Mouse (Mus musculus): ENCODE measurements around the gene Rbm14. TPM values are rescaled to one million over a fixed set of nuclear protein-coding genes. Genes with fewer than 3 reads are reported as not detected.

Gene Rbm14
- polyA plus RNA-seq, 1 experiment from 2014 or later, result 41.5 TPM

DNA sequence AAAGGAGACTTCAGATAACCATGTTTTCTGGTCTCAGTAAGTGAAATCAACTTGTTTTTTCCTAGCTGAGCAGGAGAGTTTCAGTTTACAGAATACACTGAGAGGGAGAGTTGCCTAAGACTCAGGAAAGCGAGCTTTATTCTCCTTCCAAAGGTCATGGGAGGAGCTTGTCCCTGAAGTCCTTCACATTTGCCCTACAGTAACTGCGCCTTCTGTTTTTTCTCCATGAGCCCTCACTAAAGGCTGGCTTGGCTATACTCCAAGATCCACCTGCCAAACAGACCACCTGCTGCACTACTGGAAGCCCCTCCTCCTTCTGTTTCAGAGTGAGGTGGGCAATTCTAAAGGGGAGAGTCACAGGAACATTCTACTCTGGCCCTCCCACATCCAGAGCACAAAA, 24.7 kb upstream of the Rbm14 start:
- H3K4me1 ChIP-seq (ENCODE audit: control insufficient read depth in 2 of 2, insufficient read depth in 2 of 2, low read length in 2 of 2), result peaks cover 3 to 11% of the 10 kb centered on the region in 2 experiments; a peak in 3 of 4 replicates
- no peak overlapping the region for H3K4me2 ChIP-seq (ENCODE audit: low read length)
- H3K36me3 ChIP-seq (ENCODE audit: control insufficient read depth, insufficient read depth, low read length), result peaks cover 16% of the 10 kb centered on the region
- H3K9ac ChIP-seq (ENCODE audit: low read length), result no peak overlapping the region
- WGBS, result 80% methylated on average over 2 of the region's 2 CpGs
- H3K27me3 ChIP-seq (ENCODE audit: control insufficient read depth, insufficient read depth, low read length), result peaks cover 11% of the 10 kb centered on the region
- no peak overlapping the region for H3K27ac ChIP-seq (replicated peaks in 1 of 2; ENCODE audit: control insufficient read depth in 1 of 2, insufficient read depth in 1 of 2, low read depth in 2 of 2, low read length in 2 of 2)
- H3K4me3 ChIP-seq (ENCODE audit: control insufficient read depth in 1 of 2, insufficient read depth in 1 of 2, low read depth in 1 of 2, low read length in 2 of 2), result no peak overlapping the region
- H3K9me3 ChIP-seq (ENCODE audit: control insufficient read depth, low read length), result no peaks in the 10 kb centered on the region
- no peak for ATAC-seq (ENCODE audit: insufficient number of reproducible peaks, insufficient read depth, low FRiP score, low read depth)

DNA sequence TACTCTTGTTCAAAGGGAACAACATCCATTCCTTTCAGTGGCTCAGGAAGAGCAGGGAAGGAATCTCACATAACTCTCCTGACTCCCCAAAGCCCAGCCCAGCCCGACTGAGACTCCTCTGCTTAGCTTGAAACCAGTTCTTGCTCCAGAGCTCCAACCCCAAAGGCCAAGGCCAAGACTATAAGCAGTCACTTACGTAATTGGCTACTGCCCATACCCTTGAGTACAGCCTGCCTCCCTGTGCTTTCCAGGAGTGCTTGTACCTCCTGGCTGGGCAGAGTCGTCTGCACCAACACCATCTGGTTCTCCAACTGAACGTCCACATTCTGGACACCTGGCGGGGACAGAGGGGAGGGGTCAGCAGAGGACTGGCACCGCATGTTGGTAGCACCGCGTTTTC, 22.5 kb upstream of the Rbm14 start:
- WGBS, result 81% methylated on average over 8 of the region's 8 CpGs
- no peak overlapping the region for H3K4me3 ChIP-seq (ENCODE audit: control insufficient read depth in 1 of 2, insufficient read depth in 1 of 2, low read depth in 1 of 2, low read length in 2 of 2)
- peaks cover 20% of the 10 kb centered on the region for H3K36me3 ChIP-seq (ENCODE audit: control insufficient read depth, insufficient read depth, low read length)
- H3K9me3 ChIP-seq (ENCODE audit: control insufficient read depth, low read length), result no peaks in the 10 kb centered on the region
- H3K27me3 ChIP-seq (ENCODE audit: control insufficient read depth, insufficient read depth, low read length), result no peaks in the 10 kb centered on the region
- H3K4me1 ChIP-seq (ENCODE audit: control insufficient read depth in 2 of 2, insufficient read depth in 2 of 2, low read length in 2 of 2), result peaks cover 3 to 7% of the 10 kb centered on the region in 2 experiments; a peak in 2 of 4 replicates
- H3K4me2 ChIP-seq (ENCODE audit: low read length), result no peak overlapping the region
- ATAC-seq (ENCODE audit: insufficient number of reproducible peaks, insufficient read depth, low FRiP score, low read depth), result no peak
- H3K27ac ChIP-seq (replicated peaks in 1 of 2; ENCODE audit: control insufficient read depth in 1 of 2, insufficient read depth in 1 of 2, low read depth in 2 of 2, low read length in 2 of 2), result no peak overlapping the region
- no peak overlapping the region for H3K9ac ChIP-seq (ENCODE audit: low read length)

GRCm38 (mm10) chr19:4829156-4829555, 17.7 kb upstream of the Rbm14 start:
- Histone ChIP-seq H3K4me3 (ENCODE audit: control insufficient read depth in 1 of 2, insufficient read depth in 1 of 2, low read depth in 1 of 2, low read length in 2 of 2) (no peak overlapping the region), H3K4me2 (ENCODE audit: low read length) (no peak overlapping the region), H3K27ac (replicated peaks in 1 of 2; ENCODE audit: control insufficient read depth in 1 of 2, insufficient read depth in 1 of 2, low read depth in 2 of 2, low read length in 2 of 2) (no peak overlapping the region), H3K27me3 (ENCODE audit: control insufficient read depth, insufficient read depth, low read length) (no peaks in the 10 kb centered on the region), H3K4me1 (ENCODE audit: control insufficient read depth in 2 of 2, insufficient read depth in 2 of 2, low read length in 2 of 2) (no peaks in the 10 kb centered on the region), H3K9me3 (ENCODE audit: control insufficient read depth, low read length) (no peaks in the 10 kb centered on the region), H3K36me3 (ENCODE audit: control insufficient read depth, insufficient read depth, low read length) (peaks cover 26% of the 10 kb centered on the region), H3K9ac (ENCODE audit: low read length) (no peak overlapping the region)
- no peak for ATAC-seq (ENCODE audit: insufficient number of reproducible peaks, insufficient read depth, low FRiP score, low read depth)
- WGBS, result 55% methylated on average over 7 of the region's 7 CpGs

- 57% methylated on average over 16 of the region's 16 CpGs for WGBS
- H3K36me3 ChIP-seq (ENCODE audit: control insufficient read depth, insufficient read depth, low read length), result peaks cover 26% of the 10 kb centered on the region
Observed at GRCm38 (mm10) chr19:4828444-4829114, 17.1 kb upstream of the Rbm14 start.

DNA sequence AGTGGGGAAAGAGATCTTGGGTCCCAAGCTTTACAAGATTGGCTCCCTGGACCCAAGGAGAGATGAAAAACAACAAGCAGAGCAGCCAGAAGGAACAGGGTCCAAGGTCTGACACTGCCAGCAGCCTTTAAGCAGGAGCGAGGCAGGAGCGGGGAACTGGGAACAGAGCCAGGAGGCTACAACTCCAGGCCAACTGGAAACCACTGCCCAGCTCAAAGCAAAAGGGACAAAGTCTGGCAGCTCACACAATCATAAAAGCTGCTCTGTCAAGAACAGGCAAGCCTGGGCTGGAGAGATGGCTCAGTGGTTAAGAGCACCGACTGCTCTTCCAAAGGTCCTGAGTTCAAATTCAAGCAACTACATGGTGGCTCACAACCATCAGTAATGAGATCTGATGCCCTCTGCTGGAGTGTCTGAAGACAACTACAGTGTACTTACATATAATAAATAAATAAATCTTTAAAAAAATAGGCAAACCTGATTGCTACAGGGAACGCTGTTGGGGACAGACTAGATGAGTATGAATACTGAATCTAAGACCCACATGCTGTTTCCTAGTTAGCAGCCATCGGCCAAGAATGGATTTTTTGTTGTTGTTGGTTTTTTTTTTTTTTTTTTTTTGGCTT, 9.4 kb upstream of the Rbm14 start:
- H3K9ac ChIP-seq (ENCODE audit: low read length), result no peak overlapping the region
- WGBS, result 49% methylated on average over 5 of the region's 5 CpGs
- peaks cover 8% of the 10 kb centered on the region for H3K36me3 ChIP-seq (ENCODE audit: control insufficient read depth, insufficient read depth, low read length)
- no peak overlapping the region for H3K27ac ChIP-seq (replicated peaks in 1 of 2; ENCODE audit: control insufficient read depth in 1 of 2, insufficient read depth in 1 of 2, low read depth in 2 of 2, low read length in 2 of 2)
- no peak overlapping the region for H3K4me3 ChIP-seq (ENCODE audit: control insufficient read depth in 1 of 2, insufficient read depth in 1 of 2, low read depth in 1 of 2, low read length in 2 of 2)
- no peak overlapping the region for H3K4me2 ChIP-seq (ENCODE audit: low read length)
- H3K4me1 ChIP-seq (ENCODE audit: control insufficient read depth in 2 of 2, insufficient read depth in 2 of 2, low read length in 2 of 2), result no peaks in the 10 kb centered on the region
- no peaks in the 10 kb centered on the region for H3K9me3 ChIP-seq (ENCODE audit: control insufficient read depth, low read length)
- H3K27me3 ChIP-seq (ENCODE audit: control insufficient read depth, insufficient read depth, low read length), result no peaks in the 10 kb centered on the region
- ATAC-seq (ENCODE audit: insufficient number of reproducible peaks, insufficient read depth, low FRiP score, low read depth), result no peak; the same call in 1 of the 2 replicates

More at GRCm38 (mm10) chr19:4828444-4829114, 17.1 kb upstream of the Rbm14 start:
- Histone ChIP-seq H3K27me3 (ENCODE audit: control insufficient read depth, insufficient read depth, low read length) (no peaks in the 10 kb centered on the region), H3K4me1 (ENCODE audit: control insufficient read depth in 2 of 2, insufficient read depth in 2 of 2, low read length in 2 of 2) (no peaks in the 10 kb centered on the region), H3K4me2 (ENCODE audit: low read length) (no peak overlapping the region), H3K4me3 (ENCODE audit: control insufficient read depth in 1 of 2, insufficient read depth in 1 of 2, low read depth in 1 of 2, low read length in 2 of 2) (no peak overlapping the region), H3K27ac (replicated peaks in 1 of 2; ENCODE audit: control insufficient read depth in 1 of 2, insufficient read depth in 1 of 2, low read depth in 2 of 2, low read length in 2 of 2) (no peak overlapping the region), H3K9ac (ENCODE audit: low read length) (no peak overlapping the region), H3K9me3 (ENCODE audit: control insufficient read depth, low read length) (no peaks in the 10 kb centered on the region)
- ATAC-seq (ENCODE audit: insufficient number of reproducible peaks, insufficient read depth, low FRiP score, low read depth), result no peak

DNA sequence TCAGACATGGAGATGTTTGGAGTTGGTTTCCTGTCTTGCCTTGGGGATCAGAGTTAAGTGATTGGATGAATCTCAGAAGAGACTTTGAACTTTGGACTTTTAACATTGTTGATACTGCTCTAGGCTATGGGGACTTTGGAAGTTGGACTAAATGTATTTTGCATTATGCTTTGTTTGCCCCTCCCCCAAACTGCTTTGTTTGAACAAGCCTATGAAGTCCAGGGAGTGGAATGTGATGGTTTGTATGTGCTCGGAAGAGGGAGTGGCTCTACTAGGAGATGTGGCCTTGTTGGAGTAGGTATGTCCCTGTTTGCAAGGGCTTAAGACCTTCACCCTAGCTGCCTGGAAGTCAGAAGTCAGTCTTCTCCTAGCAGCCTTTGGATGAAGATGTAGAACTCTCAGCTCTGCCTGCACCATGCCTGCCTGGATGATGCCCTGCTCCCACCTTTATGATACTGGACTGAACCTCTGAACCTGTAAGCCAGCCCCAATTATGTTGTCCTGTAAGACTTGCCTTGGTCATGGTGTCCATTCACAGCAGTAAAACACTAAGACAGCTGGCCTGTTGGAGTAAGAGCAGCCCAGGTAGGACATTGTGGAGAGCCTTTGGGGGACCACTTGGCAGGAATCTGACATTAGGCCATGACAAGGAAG, 5.9 kb upstream of the Rbm14 start:
- Histone ChIP-seq H3K4me1 (ENCODE audit: control insufficient read depth in 2 of 2, insufficient read depth in 2 of 2, low read length in 2 of 2) (peaks cover 0 to under 1% of the 10 kb centered on the region in 2 experiments; a peak in 1 of 4 replicates), H3K9me3 (ENCODE audit: control insufficient read depth, low read length) (no peaks in the 10 kb centered on the region), H3K9ac (ENCODE audit: low read length) (no peak overlapping the region), H3K27me3 (ENCODE audit: control insufficient read depth, insufficient read depth, low read length) (no peaks in the 10 kb centered on the region), H3K4me3 (ENCODE audit: control insufficient read depth in 1 of 2, insufficient read depth in 1 of 2, low read depth in 1 of 2, low read length in 2 of 2) (no peak overlapping the region), H3K36me3 (ENCODE audit: control insufficient read depth, insufficient read depth, low read length) (no peaks in the 10 kb centered on the region), H3K27ac (replicated peaks in 1 of 2; ENCODE audit: control insufficient read depth in 1 of 2, insufficient read depth in 1 of 2, low read depth in 2 of 2, low read length in 2 of 2) (no peak overlapping the region), H3K4me2 (ENCODE audit: low read length) (no peak overlapping the region)
- 36% methylated on average over 1 of the region's 1 CpGs for WGBS
- ATAC-seq (ENCODE audit: insufficient number of reproducible peaks, insufficient read depth, low FRiP score, low read depth), result no peak

GRCm38 (mm10) chr19:4813015-4813414, 1.6 kb upstream of the Rbm14 start:
- no peaks in the 10 kb centered on the region for H3K27me3 ChIP-seq (ENCODE audit: control insufficient read depth, insufficient read depth, low read length)
- 77% methylated on average over 6 of the region's 6 CpGs for WGBS
- H3K9me3 ChIP-seq (ENCODE audit: control insufficient read depth, low read length), result no peaks in the 10 kb centered on the region
- peaks cover 7 to 17% of the 10 kb centered on the region in 2 experiments for H3K4me1 ChIP-seq (ENCODE audit: control insufficient read depth in 2 of 2, insufficient read depth in 2 of 2, low read length in 2 of 2)
- no peaks in the 10 kb centered on the region for H3K36me3 ChIP-seq (ENCODE audit: control insufficient read depth, insufficient read depth, low read length)
- no peak overlapping the region for H3K4me3 ChIP-seq (ENCODE audit: control insufficient read depth in 1 of 2, insufficient read depth in 1 of 2, low read depth in 1 of 2, low read length in 2 of 2)
- no peak for ATAC-seq (ENCODE audit: insufficient number of reproducible peaks, insufficient read depth, low FRiP score, low read depth)
- no peak overlapping the region for H3K27ac ChIP-seq (replicated peaks in 1 of 2; ENCODE audit: control insufficient read depth in 1 of 2, insufficient read depth in 1 of 2, low read depth in 2 of 2, low read length in 2 of 2)
- H3K9ac ChIP-seq (ENCODE audit: low read length), result no peak overlapping the region
- no peak overlapping the region for H3K4me2 ChIP-seq (ENCODE audit: low read length)
